Mouse (Mus musculus) ES-E14 (cell line): ENCODE measurements around the gene Tnnt1.

Experiments used
- CHD2 ChIP-seq: IDR thresholded peaks from 2 replicates; pipeline ENCODE4 v1.6.1; 2014; ENCODE audit warnings: mild to moderate bottlenecking, low read depth, low read length, inconsistent platforms
- HCFC1 ChIP-seq: IDR thresholded peaks from 2 replicates; pipeline ENCODE4 v1.6.1; 2012; ENCODE audit warnings: low read length, inconsistent platforms, borderline replicate concordance; ENCODE audit not compliant: insufficient read depth
- MAFK ChIP-seq: IDR thresholded peaks from 2 replicates; pipeline ENCODE4 v1.6.1; 2014; ENCODE audit warnings: mild to moderate bottlenecking, low read depth, low read length, inconsistent platforms; ENCODE audit not compliant: insufficient read depth
- ZC3H11A ChIP-seq: IDR thresholded peaks from 2 replicates; pipeline ENCODE4 v1.6.1; 2012; ENCODE audit warnings: low read depth, mild to moderate bottlenecking, inconsistent platforms, low read length, borderline replicate concordance
- ZNF384 ChIP-seq: IDR thresholded peaks from 2 replicates; pipeline ENCODE4 v1.6.1; 2012; ENCODE audit warnings: low read depth, low read length, inconsistent platforms

DNA sequence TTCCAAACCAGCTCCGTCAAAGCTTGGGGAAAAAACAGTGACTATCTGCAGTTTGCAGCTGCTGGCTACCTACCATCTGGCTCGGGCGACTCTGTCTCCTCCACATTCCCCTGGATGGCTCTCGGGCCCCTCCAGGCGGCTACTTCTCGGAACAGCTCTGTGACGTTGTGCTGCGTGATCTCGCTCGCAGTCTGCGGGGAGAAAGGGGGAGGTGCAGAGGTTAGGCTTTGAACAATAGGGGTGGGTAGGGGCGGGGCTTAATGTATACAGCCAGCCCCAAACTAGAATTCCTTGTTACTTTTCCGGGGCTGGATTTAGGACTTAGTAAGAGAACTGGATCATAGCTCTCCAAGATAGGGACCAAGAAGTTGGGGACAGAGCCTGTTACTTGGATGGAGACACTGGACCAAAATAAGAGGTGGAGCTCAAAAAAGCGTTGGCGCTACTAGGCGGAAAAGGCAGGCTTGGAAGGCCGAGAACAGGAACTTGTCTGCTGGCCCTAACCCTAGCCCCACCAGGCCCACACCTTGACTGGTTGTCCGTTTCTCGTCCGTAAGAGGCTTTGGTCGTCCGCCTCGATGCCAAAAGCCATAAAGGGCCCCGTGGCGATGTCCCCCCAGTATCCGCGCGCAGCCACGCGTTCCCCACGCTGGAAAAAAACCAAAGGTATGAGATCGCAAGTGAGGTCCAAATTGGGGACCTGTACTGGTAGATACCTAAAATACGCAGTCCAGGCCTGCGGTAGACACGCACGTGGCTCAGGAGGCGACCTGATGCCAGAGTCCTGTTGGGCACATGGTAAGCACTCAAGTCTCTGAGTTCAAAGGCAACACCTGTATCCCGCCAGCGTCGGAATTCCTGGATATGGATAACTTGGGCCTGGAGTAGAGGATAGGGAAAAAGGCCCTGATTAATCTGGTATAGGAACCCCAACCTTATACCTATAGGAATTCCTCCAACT lies 10.4 kb upstream of the Tnnt1 start:
- TF ChIP-seq MAFK (no peak), ZC3H11A (peak; percentile 19; the same call in 1 of the 2 replicates), ZNF384 (no peak), HCFC1 (no peak), CHD2 (peak; percentile 83)
